Mouse (Mus musculus) embryonic facial prominence, embryonic 10.5 days (tissue): ENCODE measurements at regions not wholly inside any gene's neighbourhood (a gene's known extent, or its start where the extent isn't known, plus 50 kb on each side); places are given as distances from the start of the nearest gene placed in this dataset.

Source experiments
- DNase-seq: peaks from one replicate; pipeline ENCODE4 v3.0.0-alpha.2; 2017; ENCODE audit warnings: low spot score
- H3K27ac ChIP-seq: fragments of 300-500 bp; sonication (generic); replicated peaks from 2 replicates; pipeline ENCODE4 v1.5.1; 2016; ENCODE audit warnings: mild to moderate bottlenecking
- H3K27me3 ChIP-seq: fragments of 300-500 bp; sonication (generic); replicated peaks from 2 replicates; pipeline ENCODE4 v1.6.1; 2016; ENCODE audit warnings: low read depth, mild to moderate bottlenecking; ENCODE audit not compliant: poor library complexity, severe bottlenecking
- H3K36me3 ChIP-seq: fragments of 300-500 bp; sonication (generic); replicated peaks from 2 replicates; pipeline ENCODE4 v1.6.1; 2016; ENCODE audit warnings: mild to moderate bottlenecking, moderate library complexity
- H3K4me1 ChIP-seq: fragments of 300-500 bp; sonication (generic); 2 replicates; pipeline ENCODE4 v1.6.1; 2016
- H3K4me3 ChIP-seq: fragments of 300-500 bp; sonication (generic); 2 replicates; pipeline ENCODE4 v1.5.1; 2016; ENCODE audit warnings: mild to moderate bottlenecking, moderate library complexity
- H3K9me3 ChIP-seq: fragments of 300-500 bp; sonication (generic); 2 replicates; pipeline ENCODE4 v1.6.1; 2016; ENCODE audit warnings: mild to moderate bottlenecking
- WGBS: fragments of 180-500 bp; shearing (Covaris S2); methylation state at CpG from one replicate; pipeline ENCODE4 v1.1.7; 2016; 5-methylcytosine and 5-hydroxymethylcytosine counted together

DNA sequence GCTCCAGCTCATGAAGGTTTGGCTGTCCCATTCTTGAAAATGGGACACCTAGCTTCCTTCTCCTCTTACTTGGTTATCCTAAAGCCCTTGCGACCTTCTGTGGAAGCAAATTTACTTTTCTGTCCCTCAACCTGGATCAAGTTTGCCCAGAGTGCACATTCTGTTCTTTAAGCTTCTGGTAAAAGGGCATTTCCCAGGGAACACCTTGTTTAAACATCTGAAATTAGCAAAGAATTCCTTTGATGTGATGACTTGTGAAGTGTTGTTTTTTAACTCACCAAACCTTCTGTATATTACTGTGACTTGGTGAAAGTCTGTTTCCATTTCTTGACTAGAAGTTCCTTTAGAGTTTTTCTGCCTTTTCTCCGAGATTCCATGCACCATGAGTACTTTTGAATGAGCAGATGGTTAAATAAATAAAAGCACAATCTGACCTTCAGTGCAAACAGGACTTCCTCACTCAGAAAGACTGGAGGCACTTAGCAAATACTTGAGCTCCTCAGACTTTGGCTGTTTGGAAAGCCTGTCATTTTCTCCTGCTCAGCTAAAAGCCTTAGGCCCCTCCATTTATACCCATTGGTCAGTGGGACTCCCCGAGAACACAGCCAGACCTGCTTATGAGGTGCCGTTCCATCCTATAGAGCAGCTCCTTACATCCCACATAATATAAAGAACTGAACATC, 69.3 kb upstream of the Rprm start:
- 74% methylated on average over 4 of the region's 4 CpGs for WGBS
- DNase-seq, result no peak

DNA sequence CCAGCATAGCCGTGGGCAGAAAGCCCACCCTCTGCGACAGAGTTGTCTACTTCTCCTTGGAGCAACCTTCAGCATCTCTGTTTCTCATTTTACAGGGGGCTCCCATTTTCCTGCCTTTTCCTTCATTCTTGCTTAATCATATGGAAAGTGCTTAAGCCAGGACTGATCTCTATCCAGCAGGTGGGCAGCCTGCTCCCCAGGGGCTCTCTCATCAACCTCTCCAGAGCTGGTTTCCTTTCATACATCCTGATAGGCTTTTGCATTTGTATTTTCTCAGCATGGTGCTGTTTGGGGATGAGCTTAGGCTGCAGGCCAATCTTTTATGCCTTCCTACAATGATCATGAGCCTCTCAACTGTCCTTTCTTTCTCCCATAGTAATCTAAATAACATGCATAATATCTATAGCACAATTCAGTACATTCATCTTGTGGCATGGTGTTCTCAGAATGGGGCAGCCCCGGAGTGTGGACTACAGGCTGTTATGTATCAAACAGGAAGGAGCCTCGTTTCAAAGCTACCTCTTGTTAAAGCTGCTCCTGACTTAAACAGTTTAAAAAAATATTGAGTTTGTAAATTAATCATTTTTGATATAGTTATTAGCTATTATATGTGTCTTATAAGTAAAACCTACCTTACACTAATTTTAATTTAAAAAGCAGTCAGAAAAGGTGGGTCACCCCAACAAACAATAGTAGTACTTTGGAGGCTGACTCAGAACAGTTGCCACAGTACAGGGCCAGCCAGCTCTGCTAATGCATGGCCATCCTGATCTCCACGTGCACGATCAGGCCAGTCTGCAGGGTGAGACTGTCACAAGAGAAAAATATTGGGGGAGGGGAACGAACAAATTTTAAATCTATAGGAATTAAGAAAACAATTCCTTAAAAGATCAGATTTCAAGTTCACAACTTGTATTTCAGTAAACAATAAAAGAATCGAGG, 73.6 kb upstream of the Rprm start:
- no peaks in the 10 kb centered on the region for H3K9me3 ChIP-seq
- H3K27me3 ChIP-seq, result no peaks in the 10 kb centered on the region
- peaks cover 4% of the 10 kb centered on the region; the same call in 1 of the 2 replicates for H3K4me1 ChIP-seq
- DNase-seq, result no peak
- H3K27ac ChIP-seq, result no peak overlapping the region
- no peaks in the 10 kb centered on the region for H3K36me3 ChIP-seq
- H3K4me3 ChIP-seq, result no peak overlapping the region
- WGBS, result 44% methylated on average over 8 of the region's 8 CpGs

More for the DNA sequence above, 69.3 kb upstream of the Rprm start:
- Histone ChIP-seq H3K36me3 (no peaks in the 10 kb centered on the region), H3K27ac (no peak overlapping the region), H3K9me3 (no peaks in the 10 kb centered on the region), H3K4me1 (peaks cover 4% of the 10 kb centered on the region; the same call in 1 of the 2 replicates), H3K4me3 (no peak overlapping the region), H3K27me3 (no peaks in the 10 kb centered on the region)

DNA sequence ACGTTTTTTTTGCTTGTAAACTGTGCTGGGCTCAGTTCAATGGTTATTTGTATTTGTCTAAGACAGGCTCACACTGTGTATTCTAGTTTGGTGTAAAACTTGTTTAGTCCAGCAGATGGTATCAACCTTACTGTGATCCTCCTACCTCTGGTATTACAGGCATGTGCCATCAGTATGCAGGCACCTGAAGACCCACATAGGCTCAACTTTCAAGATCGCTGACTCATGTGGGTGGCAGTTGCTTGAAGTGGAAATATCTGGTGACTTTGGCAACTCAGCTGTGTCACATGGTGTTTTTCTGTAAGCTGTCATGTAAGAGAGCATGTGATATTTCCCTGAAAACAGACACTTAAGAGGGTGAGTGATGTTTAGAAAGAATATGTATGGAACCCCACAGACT, 92.2 kb upstream of the Rprm start:
- WGBS, result 81% methylated on average over 2 of the region's 2 CpGs
- H3K27ac ChIP-seq, result no peak overlapping the region
- H3K9me3 ChIP-seq, result no peaks in the 10 kb centered on the region
- H3K36me3 ChIP-seq, result no peaks in the 10 kb centered on the region
- no peaks in the 10 kb centered on the region for H3K4me1 ChIP-seq
- no peak for DNase-seq
- H3K27me3 ChIP-seq, result no peaks in the 10 kb centered on the region
- H3K4me3 ChIP-seq, result no peak overlapping the region

DNA sequence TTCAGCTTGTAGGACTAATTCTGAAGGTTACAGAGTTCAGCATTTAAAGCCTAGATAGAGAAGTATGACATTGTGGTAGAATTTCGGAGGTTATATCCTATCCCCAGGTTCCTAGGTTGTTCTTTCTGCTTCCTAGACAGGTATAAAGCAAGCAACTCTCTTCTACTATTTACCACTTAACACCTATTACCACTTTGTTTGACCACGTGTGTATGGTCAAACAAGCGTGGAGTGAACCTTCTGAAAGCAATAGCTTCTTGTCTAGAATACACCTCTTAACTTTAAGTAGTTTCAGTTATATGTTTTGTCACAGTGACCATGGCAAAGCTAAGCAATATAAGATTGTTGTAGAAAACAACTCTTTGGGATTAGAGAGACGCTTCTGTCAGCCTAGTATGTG, 105.5 kb upstream of the Rprm start:
- H3K27me3 ChIP-seq, result no peaks in the 10 kb centered on the region
- no peaks in the 10 kb centered on the region for H3K9me3 ChIP-seq
- WGBS, result 86% methylated on average over 4 of the region's 4 CpGs
- no peak for DNase-seq
- H3K4me3 ChIP-seq, result no peak overlapping the region
- H3K4me1 ChIP-seq, result no peaks in the 10 kb centered on the region
- no peak overlapping the region for H3K27ac ChIP-seq
- H3K36me3 ChIP-seq, result no peaks in the 10 kb centered on the region

DNA sequence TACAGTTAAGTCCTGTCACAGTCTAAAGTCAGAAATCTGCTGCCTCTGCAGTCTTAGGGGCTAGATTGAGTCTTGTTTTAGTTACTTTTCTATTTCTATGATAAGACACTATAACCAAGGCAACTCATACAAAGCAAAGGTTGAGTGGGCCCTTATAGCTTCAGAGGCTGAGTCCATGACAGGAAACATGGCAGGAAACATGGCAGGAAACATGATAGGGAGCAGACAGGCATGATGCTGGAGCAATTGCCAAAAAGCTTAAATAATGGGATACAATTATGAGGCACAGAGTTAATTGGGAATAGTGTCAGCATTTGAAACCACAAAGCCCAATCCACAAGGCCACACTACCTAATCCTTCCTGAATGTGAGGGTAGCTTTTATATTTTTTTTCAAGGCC, 113.0 kb upstream of the Rprm start:
- no peak overlapping the region for H3K4me3 ChIP-seq

DNA sequence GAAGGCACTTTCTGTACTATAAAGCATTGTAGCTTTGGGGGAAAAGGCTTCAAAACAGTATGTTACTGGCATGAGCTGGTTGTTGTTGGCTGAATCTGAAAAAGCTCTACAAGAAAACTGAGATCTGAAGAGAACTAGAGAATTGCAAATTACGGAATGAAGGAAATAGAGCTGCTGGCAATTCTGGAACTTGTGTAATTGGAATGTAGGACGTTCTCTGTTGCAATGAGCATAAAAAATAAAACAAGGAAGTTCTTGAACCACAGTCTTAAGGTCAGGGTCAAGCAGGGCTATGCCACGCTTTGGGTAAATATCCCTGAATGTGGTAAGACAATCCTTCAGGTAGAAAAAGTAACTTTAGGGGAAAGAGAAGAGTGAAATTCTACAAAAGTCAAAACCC, 130.2 kb upstream of the Rprm start:
- no peaks in the 10 kb centered on the region for H3K9me3 ChIP-seq
- H3K27ac ChIP-seq, result no peak overlapping the region
- no peak overlapping the region for H3K4me3 ChIP-seq
- no peaks in the 10 kb centered on the region for H3K4me1 ChIP-seq
- no peaks in the 10 kb centered on the region for H3K36me3 ChIP-seq
- 73% methylated on average over 3 of the region's 3 CpGs for WGBS
- no peak for DNase-seq
- no peaks in the 10 kb centered on the region for H3K27me3 ChIP-seq

More for the DNA sequence above, 113.0 kb upstream of the Rprm start:
- Histone ChIP-seq H3K9me3 (no peaks in the 10 kb centered on the region), H3K4me1 (no peaks in the 10 kb centered on the region), H3K27me3 (no peaks in the 10 kb centered on the region), H3K27ac (no peak overlapping the region), H3K36me3 (no peaks in the 10 kb centered on the region)
- no peak for DNase-seq

DNA sequence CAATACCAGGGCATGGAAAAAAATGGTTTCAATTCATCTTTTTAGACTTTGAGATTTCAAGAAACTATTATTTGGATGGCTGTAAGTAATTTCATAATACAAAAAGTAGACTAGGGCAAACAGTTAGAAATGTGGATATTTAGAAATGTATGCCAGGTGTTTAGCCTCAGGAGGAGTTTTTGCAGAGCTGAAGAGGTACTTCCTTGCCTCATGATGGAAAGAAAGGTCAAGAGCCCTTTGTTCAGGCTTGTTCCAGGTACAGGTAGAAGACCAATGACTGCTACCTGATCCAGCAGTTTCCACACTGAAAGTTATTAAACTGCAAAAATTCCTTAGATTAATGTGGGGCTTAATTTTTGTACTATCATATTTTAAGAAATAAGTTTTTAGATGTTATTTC, 143.3 kb upstream of the Rprm start:
- Histone ChIP-seq H3K27me3 (no peaks in the 10 kb centered on the region), H3K36me3 (no peaks in the 10 kb centered on the region), H3K4me3 (no peak overlapping the region), H3K27ac (no peak overlapping the region), H3K9me3 (no peaks in the 10 kb centered on the region), H3K4me1 (no peaks in the 10 kb centered on the region)
- DNase-seq, result no peak

DNA sequence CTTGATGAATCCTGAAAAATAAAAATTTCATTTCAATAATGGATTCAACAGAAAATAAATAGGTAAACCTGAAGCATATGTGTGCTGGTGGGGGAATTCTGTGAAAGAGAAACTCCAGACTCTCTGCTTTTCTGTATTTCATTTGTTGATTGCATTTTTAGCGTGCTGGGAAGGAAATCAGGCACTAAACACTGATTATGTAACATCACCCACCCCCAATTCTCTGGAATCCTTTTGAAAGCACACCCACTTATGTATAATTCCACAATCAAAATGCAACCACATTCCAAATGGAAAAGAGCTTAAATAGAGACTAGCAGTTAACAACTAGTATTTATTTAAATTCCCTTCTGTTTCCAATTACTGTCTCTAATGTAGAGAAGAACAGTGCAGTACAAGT, 143.7 kb upstream of the Rprm start:
- WGBS, result 57% methylated on average over 1 of the region's 1 CpGs
- Histone ChIP-seq H3K27me3 (no peaks in the 10 kb centered on the region), H3K27ac (no peak overlapping the region), H3K4me1 (no peaks in the 10 kb centered on the region), H3K4me3 (no peak overlapping the region), H3K36me3 (no peaks in the 10 kb centered on the region), H3K9me3 (no peaks in the 10 kb centered on the region)
- DNase-seq, result no peak

DNA sequence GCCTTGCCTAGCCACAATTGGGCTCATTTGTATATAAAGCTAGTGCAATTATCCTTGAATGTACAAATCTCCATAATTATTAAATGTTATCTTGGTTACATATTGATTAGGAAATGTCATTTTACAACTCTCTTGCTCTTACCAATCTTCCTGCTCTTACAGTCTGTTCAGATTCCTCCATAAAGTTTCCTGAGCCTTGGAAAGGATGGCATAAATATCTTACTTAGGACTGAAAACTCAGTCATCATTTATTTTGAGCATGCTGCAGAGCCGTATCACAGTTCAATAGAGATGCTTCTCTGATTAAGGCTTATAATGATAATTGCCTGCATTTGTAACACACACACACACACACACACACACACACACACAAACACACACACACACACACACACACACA, 151.4 kb upstream of the Rprm start:
- Histone ChIP-seq H3K27me3 (no peaks in the 10 kb centered on the region), H3K4me3 (no peak overlapping the region), H3K27ac (no peak overlapping the region), H3K4me1 (no peaks in the 10 kb centered on the region), H3K36me3 (no peaks in the 10 kb centered on the region), H3K9me3 (no peaks in the 10 kb centered on the region)
- DNase-seq, result no peak
- 84% methylated on average over 1 of the region's 1 CpGs for WGBS

DNA sequence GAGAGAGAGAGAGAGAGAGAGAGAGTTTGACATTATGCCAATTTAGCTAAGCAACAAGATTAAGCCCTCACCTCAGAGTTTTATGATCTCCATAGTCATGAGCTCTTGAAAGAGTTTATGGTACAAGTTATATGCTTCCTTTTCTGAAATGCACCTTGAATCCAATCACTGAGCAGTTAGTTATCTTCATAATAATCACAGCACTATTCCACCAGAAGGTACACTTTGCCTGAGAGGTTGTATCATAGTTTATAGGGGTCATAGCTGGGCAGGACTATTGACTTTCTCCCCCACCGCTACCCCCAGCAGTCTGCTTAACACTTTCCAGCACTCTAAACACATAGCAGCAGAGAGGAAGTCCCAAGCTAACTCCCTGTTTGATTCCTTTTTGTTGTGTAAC, 151.8 kb upstream of the Rprm start:
- WGBS, result 53% methylated on average over 1 of the region's 1 CpGs
- Histone ChIP-seq H3K4me3 (no peak overlapping the region), H3K9me3 (no peaks in the 10 kb centered on the region)

DNA sequence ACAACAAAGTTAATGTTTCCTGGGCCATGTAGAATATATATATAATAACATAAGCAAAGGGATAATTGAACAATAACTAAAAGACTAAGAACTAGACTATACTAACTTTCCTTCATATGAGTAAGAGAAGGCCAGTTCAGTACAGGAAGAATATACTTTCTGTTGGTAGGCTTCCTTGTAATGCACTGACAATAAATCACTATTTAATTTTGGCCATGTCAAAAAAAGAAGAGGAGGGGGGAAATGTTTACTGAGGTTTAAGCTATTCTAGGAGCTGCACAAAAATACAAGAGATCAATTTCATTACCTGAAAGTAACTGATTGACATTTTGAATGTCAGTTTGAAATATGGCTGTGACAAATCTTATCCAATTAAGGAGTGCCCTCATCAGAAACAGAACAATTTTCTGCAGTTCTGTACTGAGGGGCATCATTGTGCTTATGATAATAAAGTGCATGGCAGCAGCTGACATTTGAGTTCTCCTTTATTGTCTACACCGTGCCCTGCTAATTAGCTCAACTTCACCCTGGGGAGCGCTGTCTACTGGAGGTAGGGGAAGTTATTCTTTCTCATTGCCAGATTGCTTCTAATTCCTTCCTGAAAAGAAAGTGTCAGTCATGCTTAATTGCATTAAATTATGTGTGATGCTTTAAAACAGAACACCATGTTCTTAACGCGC, 171.2 kb upstream of the Galnt13 start:
- no peaks in the 10 kb centered on the region for H3K4me1 ChIP-seq
- no peaks in the 10 kb centered on the region for H3K36me3 ChIP-seq
- 56% methylated on average over 4 of the region's 4 CpGs for WGBS
- H3K27ac ChIP-seq, result no peak overlapping the region
- no peak overlapping the region for H3K4me3 ChIP-seq
- H3K9me3 ChIP-seq, result peaks cover 4% of the 10 kb centered on the region; the same call in 1 of the 2 replicates
- H3K27me3 ChIP-seq, result no peaks in the 10 kb centered on the region
- DNase-seq, result no peak

More for the DNA sequence above, 151.8 kb upstream of the Rprm start:
- Histone ChIP-seq H3K4me1 (no peaks in the 10 kb centered on the region), H3K27ac (no peak overlapping the region), H3K27me3 (no peaks in the 10 kb centered on the region), H3K36me3 (no peaks in the 10 kb centered on the region)
- DNase-seq, result no peak

DNA sequence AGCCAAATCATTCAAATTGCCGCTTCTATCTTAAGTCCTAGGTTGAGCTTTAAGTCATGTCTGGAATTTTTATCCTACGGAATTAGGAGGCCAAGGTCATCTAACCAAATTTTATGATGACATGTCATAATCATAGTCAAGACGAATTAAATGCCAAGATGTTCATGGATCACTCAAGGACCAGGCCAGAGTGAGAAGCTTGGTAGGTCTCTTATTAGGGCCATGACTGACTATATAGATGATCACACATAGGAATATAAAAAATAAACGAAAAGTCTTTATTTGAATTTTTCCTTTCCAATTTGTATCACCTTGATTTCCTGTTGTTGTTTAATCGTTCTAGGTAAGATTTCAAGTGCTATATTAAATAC, 170.7 kb upstream of the Galnt13 start:
- no peak overlapping the region for H3K27ac ChIP-seq
- H3K9me3 ChIP-seq, result peaks cover 4% of the 10 kb centered on the region; the same call in 1 of the 2 replicates
- no peaks in the 10 kb centered on the region for H3K36me3 ChIP-seq
- no peak for DNase-seq
- 77% methylated on average over 5 of the region's 5 CpGs for WGBS
- no peak overlapping the region for H3K4me3 ChIP-seq
- no peaks in the 10 kb centered on the region for H3K27me3 ChIP-seq
- H3K4me1 ChIP-seq, result no peaks in the 10 kb centered on the region
